Mouse (Mus musculus): ENCODE measurements around the gene Dkk3. TPM values are rescaled to one million over a fixed set of nuclear protein-coding genes. Genes with fewer than 3 reads are reported as not detected.

Gene Dkk3
- total RNA-seq, 1 experiment, result 8.6 TPM

GRCm38 (mm10) chr7:112180235-112180705 is 21.4 kb upstream of the Dkk3 start:
- H3K27ac ChIP-seq (ENCODE audit: insufficient read depth, low read depth, low read length, poor library complexity, severe bottlenecking), result no peak overlapping the region
- no peaks in the 10 kb centered on the region for H3K36me3 ChIP-seq (ENCODE audit: control insufficient read depth, insufficient read depth, low read length, poor library complexity, severe bottlenecking)
- H3K9ac ChIP-seq (ENCODE audit: insufficient read depth, low read depth, low read length, poor library complexity, severe bottlenecking), result no peak overlapping the region
- TF ChIP-seq CHD2 (IDR thresholded peaks at IDR 0.05; ENCODE audit: low read depth, low read length) (no peak), MAFK (IDR thresholded peaks at IDR 0.05; ENCODE audit: insufficient read depth, low read depth, low read length) (no peak), ZC3H11A (IDR thresholded peaks at IDR 0.05; ENCODE audit: borderline replicate concordance, low read depth, low read length) (peak; percentile 81; the same call in 1 of the 2 replicates), HCFC1 (IDR thresholded peaks at IDR 0.05; ENCODE audit: borderline replicate concordance, insufficient read depth, low read length) (peak; percentile 43; the same call in 1 of the 2 replicates), ZNF384 (IDR thresholded peaks at IDR 0.05; ENCODE audit: low read depth, low read length) (no peak)
- peak; percentile 85 for DNase-seq (ENCODE audit: low read depth, low spot score)
- no peaks in the 10 kb centered on the region for H3K9me3 ChIP-seq (ENCODE audit: control insufficient read depth, insufficient read depth, low read depth, low read length)
- H3K4me1 ChIP-seq (ENCODE audit: control insufficient read depth in 2 of 2, insufficient read depth in 2 of 2, low read length in 2 of 2, poor library complexity in 1 of 2), result peaks cover 0 to 5% of the 10 kb centered on the region in 2 experiments; a peak in 1 of 4 replicates
- H3K4me3 ChIP-seq (ENCODE audit: insufficient read depth in 1 of 2, low read depth in 1 of 2, low read length in 2 of 2, poor library complexity in 1 of 2, severe bottlenecking in 1 of 2), result peak overlapping the region; percentile 28 to 50; a peak in 3 of 4 replicates
- in situ Hi-C loops (cut with MboI; ENCODE audit: low sequenced_read_pairs in 2 of 2, unreplicated experiment in 2 of 2), result loop anchor here in 1 of 2 experiments (10.0 kb wide), 1 partner anchor 195 kb away; no protein-coding TSS in a partner anchor

- no peaks in the 10 kb centered on the region for H3K9me3 ChIP-seq (ENCODE audit: control insufficient read depth, insufficient read depth, low read depth, low read length)
- TF ChIP-seq ZC3H11A (IDR thresholded peaks at IDR 0.05; ENCODE audit: borderline replicate concordance, low read depth, low read length) (no peak), MAFK (IDR thresholded peaks at IDR 0.05; ENCODE audit: insufficient read depth, low read depth, low read length) (no peak), HCFC1 (IDR thresholded peaks at IDR 0.05; ENCODE audit: borderline replicate concordance, insufficient read depth, low read length) (no peak), ZNF384 (IDR thresholded peaks at IDR 0.05; ENCODE audit: low read depth, low read length) (no peak), CHD2 (IDR thresholded peaks at IDR 0.05; ENCODE audit: low read depth, low read length) (no peak)
- H3K9ac ChIP-seq (ENCODE audit: insufficient read depth, low read depth, low read length, poor library complexity, severe bottlenecking), result no peak overlapping the region
- in situ Hi-C loops (cut with MboI; ENCODE audit: low sequenced_read_pairs in 2 of 2, unreplicated experiment in 2 of 2), result no loop called here
- no peak for DNase-seq (ENCODE audit: low read depth, low spot score)
- H3K27ac ChIP-seq (ENCODE audit: insufficient read depth, low read depth, low read length, poor library complexity, severe bottlenecking), result no peak overlapping the region
- H3K4me3 ChIP-seq (ENCODE audit: insufficient read depth in 1 of 2, low read depth in 1 of 2, low read length in 2 of 2, poor library complexity in 1 of 2, severe bottlenecking in 1 of 2), result no peak overlapping the region
- H3K4me1 ChIP-seq (ENCODE audit: control insufficient read depth in 2 of 2, insufficient read depth in 2 of 2, low read length in 2 of 2, poor library complexity in 1 of 2), result peaks cover 0 to 5% of the 10 kb centered on the region in 2 experiments; a peak in 1 of 4 replicates
- H3K36me3 ChIP-seq (ENCODE audit: control insufficient read depth, insufficient read depth, low read length, poor library complexity, severe bottlenecking), result no peaks in the 10 kb centered on the region
Measured at GRCm38 (mm10) chr7:112176627-112177026, 17.8 kb upstream of the Dkk3 start.

- no peak overlapping the region for H3K9ac ChIP-seq (ENCODE audit: insufficient read depth, low read depth, low read length, poor library complexity, severe bottlenecking)
- no peak overlapping the region for H3K4me3 ChIP-seq (ENCODE audit: insufficient read depth in 1 of 2, low read depth in 1 of 2, low read length in 2 of 2, poor library complexity in 1 of 2, severe bottlenecking in 1 of 2)
- TF ChIP-seq MAFK (IDR thresholded peaks at IDR 0.05; ENCODE audit: insufficient read depth, low read depth, low read length) (no peak), ZNF384 (IDR thresholded peaks at IDR 0.05; ENCODE audit: low read depth, low read length) (no peak), HCFC1 (IDR thresholded peaks at IDR 0.05; ENCODE audit: borderline replicate concordance, insufficient read depth, low read length) (no peak), CHD2 (IDR thresholded peaks at IDR 0.05; ENCODE audit: low read depth, low read length) (no peak), ZC3H11A (IDR thresholded peaks at IDR 0.05; ENCODE audit: borderline replicate concordance, low read depth, low read length) (no peak)
- no peaks in the 10 kb centered on the region for H3K36me3 ChIP-seq (ENCODE audit: control insufficient read depth, insufficient read depth, low read length, poor library complexity, severe bottlenecking)
- H3K4me1 ChIP-seq (ENCODE audit: control insufficient read depth in 2 of 2, insufficient read depth in 2 of 2, low read length in 2 of 2, poor library complexity in 1 of 2), result no peaks in the 10 kb centered on the region
- H3K9me3 ChIP-seq (ENCODE audit: control insufficient read depth, insufficient read depth, low read depth, low read length), result no peaks in the 10 kb centered on the region
- in situ Hi-C loops (cut with MboI; ENCODE audit: low sequenced_read_pairs in 2 of 2, unreplicated experiment in 2 of 2), result no loop called here
- no peak overlapping the region for H3K27ac ChIP-seq (ENCODE audit: insufficient read depth, low read depth, low read length, poor library complexity, severe bottlenecking)
- DNase-seq (ENCODE audit: low read depth, low spot score), result no peak
Measured at GRCm38 (mm10) chr7:112172669-112173068, 13.8 kb upstream of the Dkk3 start.

GRCm38 (mm10) chr7:112169955-112170692 is 11.3 kb upstream of the Dkk3 start:
- H3K4me1 ChIP-seq (ENCODE audit: control insufficient read depth in 2 of 2, insufficient read depth in 2 of 2, low read length in 2 of 2, poor library complexity in 1 of 2), result no peaks in the 10 kb centered on the region
- no peaks in the 10 kb centered on the region for H3K9me3 ChIP-seq (ENCODE audit: control insufficient read depth, insufficient read depth, low read depth, low read length)
- no peak for TF ChIP-seq MAFK (IDR thresholded peaks at IDR 0.05; ENCODE audit: insufficient read depth, low read depth, low read length)
- TF ChIP-seq HCFC1 (IDR thresholded peaks at IDR 0.05; ENCODE audit: borderline replicate concordance, insufficient read depth, low read length), result no peak
- no peak for TF ChIP-seq CHD2 (IDR thresholded peaks at IDR 0.05; ENCODE audit: low read depth, low read length)
- TF ChIP-seq ZC3H11A (IDR thresholded peaks at IDR 0.05; ENCODE audit: borderline replicate concordance, low read depth, low read length), result no peak
- TF ChIP-seq ZNF384 (IDR thresholded peaks at IDR 0.05; ENCODE audit: low read depth, low read length), result no peak
- no peak overlapping the region for H3K9ac ChIP-seq (ENCODE audit: insufficient read depth, low read depth, low read length, poor library complexity, severe bottlenecking)
- H3K4me3 ChIP-seq (ENCODE audit: insufficient read depth in 1 of 2, low read depth in 1 of 2, low read length in 2 of 2, poor library complexity in 1 of 2, severe bottlenecking in 1 of 2), result no peak overlapping the region
- no peaks in the 10 kb centered on the region for H3K36me3 ChIP-seq (ENCODE audit: control insufficient read depth, insufficient read depth, low read length, poor library complexity, severe bottlenecking)
- no peak overlapping the region for H3K27ac ChIP-seq (ENCODE audit: insufficient read depth, low read depth, low read length, poor library complexity, severe bottlenecking)
- in situ Hi-C loops (cut with MboI; ENCODE audit: low sequenced_read_pairs in 2 of 2, unreplicated experiment in 2 of 2), result no loop called here
- DNase-seq (ENCODE audit: low read depth, low spot score), result no peak

All from ES-E14 (cell line).